Mouse (Mus musculus) liver, embryonic 14.5 days (tissue): ENCODE measurements at regions not wholly inside any gene's neighbourhood (a gene's known extent, or its start where the extent isn't known, plus 50 kb on each side); places are given as distances from the start of the nearest gene placed in this dataset.

Experiments used
- CTCF ChIP-seq: IDR thresholded peaks from 2 replicates; pipeline ENCODE4 v1.5.1; 2016; ENCODE audit warnings: antibody characterized with exemption, low read depth, control low read depth
- EP300 ChIP-seq: IDR thresholded peaks from 2 replicates; pipeline ENCODE4 v1.6.1; 2016; ENCODE audit warnings: antibody characterized with exemption, low read depth

- TF ChIP-seq CTCF (no peak), EP300 (no peak)
Observed at GRCm38 (mm10) chr8:104036580-104037477, 64.6 kb upstream of the Cdh5 start.
